In genomic region chr1:176996166-176996565, GRCm38 (mm10) we compare ENCODE assay signal across 13 mouse cellular contexts.
DNase-seq lines count a peak whose midpoint lies in the region; ATAC-seq and TF ChIP-seq lines count a peak whose summit lies in the region.
"Had no signal": no experiment of that assay in that cellular context is flagged by ENCODE, and none has a peak within 500 bp of the region (broad histone marks: within the 10 kb centered on the region; RNA-seq: fewer than 3 reads in every experiment).

No protein-coding gene starts in this region.

- H3K9me3 ChIP-seq in hindbrain, embryonic 11.5 days (ENCODE audit: control insufficient read depth, low read length) = no peaks in the 10 kb centered on the region
- no peaks in the 10 kb centered on the region for H3K9me3 ChIP-seq in hindbrain, embryonic 14.5 days (ENCODE audit: control insufficient read depth, low read length)
- no peaks in the 10 kb centered on the region for H3K9me3 ChIP-seq in hindbrain, embryonic 12.5 days (replicated peaks)
- H3K9me3 ChIP-seq: embryonic facial prominence, embryonic 13.5 days; limb, embryonic 10.5 days; liver, embryonic 13.5 days had no signal

- peak overlapping the region; percentile 92 for H3K27ac ChIP-seq in hindbrain, embryonic 11.5 days (ENCODE audit: low read depth, low read length)
- H3K27ac ChIP-seq in hindbrain, embryonic 14.5 days = no peak overlapping the region
- peak overlapping the region; percentile 84 for H3K27ac ChIP-seq in spleen, adult 2 months (ENCODE audit: insufficient read depth, low read length)
- H3K27ac ChIP-seq in hindbrain, embryonic 12.5 days = peak overlapping the region; percentile 84

- no peak for DNase-seq in hindbrain, embryonic 11.5 days (ENCODE audit: low spot score)
- DNase-seq in hindbrain, embryonic 14.5 days (ENCODE audit: low spot score) = no peak
- no peak for DNase-seq in spleen, adult 2 months (ENCODE audit: low read depth in 1 of 2, low spot score in 2 of 2)
- no peak for DNase-seq in spleen, postnatal 4 days (ENCODE audit: low spot score in 2 of 2)
- DNase-seq in embryo, embryonic 11 days = no peak
- no peak for DNase-seq in cerebellum, adult 9-11 months
- no peak for DNase-seq in heart, postnatal 36 days
- DNase-seq: cerebellum, adult 11 months had no signal

- intact Hi-C loops in heart, postnatal 36 days (cut with DNase I) = no loop called here

- no peak overlapping the region for H3K4me2 ChIP-seq in hindbrain, embryonic 11.5 days (replicated peaks; ENCODE audit: low read depth, low read length)
- H3K4me2 ChIP-seq in hindbrain, embryonic 14.5 days (replicated peaks) = no peak overlapping the region
- H3K4me2 ChIP-seq in hindbrain, embryonic 12.5 days (replicated peaks) = no peak overlapping the region

- H3K36me3 ChIP-seq in hindbrain, embryonic 11.5 days (ENCODE audit: control insufficient read depth, insufficient read depth, low read length) = no peaks in the 10 kb centered on the region
- H3K36me3 ChIP-seq in hindbrain, embryonic 14.5 days (replicated peaks; ENCODE audit: control insufficient read depth, insufficient read depth) = no peaks in the 10 kb centered on the region
- H3K36me3 ChIP-seq in spleen, adult 2 months (ENCODE audit: control insufficient read depth, insufficient read depth, low read length) = no peaks in the 10 kb centered on the region
- no peaks in the 10 kb centered on the region for H3K36me3 ChIP-seq in hindbrain, embryonic 12.5 days
- H3K36me3 ChIP-seq: embryonic facial prominence, embryonic 13.5 days; limb, embryonic 10.5 days; liver, embryonic 13.5 days had no signal

- H3K4me3 ChIP-seq in hindbrain, embryonic 11.5 days (ENCODE audit: low read depth, low read length) = no peak overlapping the region
- no peak overlapping the region for H3K4me3 ChIP-seq in hindbrain, embryonic 14.5 days (replicated peaks; ENCODE audit: low read length)
- H3K4me3 ChIP-seq in spleen, adult 2 months (ENCODE audit: extremely low read depth, insufficient read depth, insufficient read length) = no peak overlapping the region
- no peak overlapping the region for H3K4me3 ChIP-seq in hindbrain, embryonic 12.5 days
- H3K4me3 ChIP-seq: embryonic facial prominence, embryonic 13.5 days; limb, embryonic 10.5 days; liver, embryonic 13.5 days had no signal

- TF ChIP-seq POLR2A in spleen, adult 2 months (IDR thresholded peaks at IDR 0.05; ENCODE audit: low read depth, low read length) = no peak

- H3K27me3 ChIP-seq in hindbrain, embryonic 11.5 days (ENCODE audit: control insufficient read depth, insufficient read depth, low read length) = no peaks in the 10 kb centered on the region; the same call in 1 of the 2 replicates
- no peaks in the 10 kb centered on the region for H3K27me3 ChIP-seq in hindbrain, embryonic 14.5 days (ENCODE audit: control insufficient read depth, insufficient read depth, low read length)
- H3K27me3 ChIP-seq in spleen, adult 2 months (ENCODE audit: control insufficient read depth, insufficient read depth, low read length) = no peaks in the 10 kb centered on the region
- H3K27me3 ChIP-seq in hindbrain, embryonic 12.5 days = no peaks in the 10 kb centered on the region
- H3K27me3 ChIP-seq: liver, embryonic 13.5 days; Patski had no signal

- ATAC-seq in hindbrain, embryonic 11.5 days (ENCODE audit: low FRiP score) = no peak
- no peak for ATAC-seq in hindbrain, embryonic 14.5 days (ENCODE audit: low FRiP score)
- no peak for ATAC-seq in hindbrain, embryonic 12.5 days (ENCODE audit: low FRiP score)
- ATAC-seq: Patski had no signal

- peaks cover 38% of the 10 kb centered on the region for H3K4me1 ChIP-seq in hindbrain, embryonic 11.5 days (replicated peaks; ENCODE audit: control insufficient read depth, insufficient read depth, low read length)
- H3K4me1 ChIP-seq in hindbrain, embryonic 14.5 days (replicated peaks; ENCODE audit: control insufficient read depth, insufficient read depth, low read length) = peaks cover 55% of the 10 kb centered on the region
- peaks cover 49% of the 10 kb centered on the region for H3K4me1 ChIP-seq in spleen, adult 2 months (ENCODE audit: control insufficient read depth, insufficient read depth, insufficient read length)
- H3K4me1 ChIP-seq in hindbrain, embryonic 12.5 days = peaks cover 72% of the 10 kb centered on the region

- WGBS in hindbrain, embryonic 11.5 days = 76% methylated on average over 3 of the region's 3 CpGs
- 69% methylated on average over 3 of the region's 3 CpGs for WGBS in hindbrain, embryonic 14.5 days
- WGBS in spleen, adult 2 months = 87% methylated on average over 3 of the region's 3 CpGs
- whole genome bisulfite sequencing in hindbrain, embryonic 12.5 days = 75% methylated on average over 3 of the region's 3 CpGs

- no peak overlapping the region for H3K9ac ChIP-seq in hindbrain, embryonic 11.5 days (ENCODE audit: low read depth, low read length)
- H3K9ac ChIP-seq in hindbrain, embryonic 14.5 days = no peak overlapping the region
- H3K9ac ChIP-seq in hindbrain, embryonic 12.5 days = no peak overlapping the region
- H3K9ac ChIP-seq: embryonic facial prominence, embryonic 13.5 days had no signal

- no peak for TF ChIP-seq CTCF in spleen, adult 2 months (IDR thresholded peaks at IDR 0.05; ENCODE audit: extremely low read depth, insufficient read depth, insufficient read length, insufficient replicate concordance)
